Mouse (Mus musculus): ENCODE measurements around the gene Ciao2b.

- TF ChIP-seq EP300 (IDR thresholded peaks at IDR 0.05; ENCODE audit: insufficient read depth, low read depth, low read length) (no peak), CTCF (IDR thresholded peaks at IDR 0.05; ENCODE audit: low read depth, low read length) (no peak)
These were observed 864 bp downstream of the Ciao2b start for GRCm38 (mm10) chr8:104640831-104641370.

All from ES-Bruce4 (cell line).